In the genomic region with DNA sequence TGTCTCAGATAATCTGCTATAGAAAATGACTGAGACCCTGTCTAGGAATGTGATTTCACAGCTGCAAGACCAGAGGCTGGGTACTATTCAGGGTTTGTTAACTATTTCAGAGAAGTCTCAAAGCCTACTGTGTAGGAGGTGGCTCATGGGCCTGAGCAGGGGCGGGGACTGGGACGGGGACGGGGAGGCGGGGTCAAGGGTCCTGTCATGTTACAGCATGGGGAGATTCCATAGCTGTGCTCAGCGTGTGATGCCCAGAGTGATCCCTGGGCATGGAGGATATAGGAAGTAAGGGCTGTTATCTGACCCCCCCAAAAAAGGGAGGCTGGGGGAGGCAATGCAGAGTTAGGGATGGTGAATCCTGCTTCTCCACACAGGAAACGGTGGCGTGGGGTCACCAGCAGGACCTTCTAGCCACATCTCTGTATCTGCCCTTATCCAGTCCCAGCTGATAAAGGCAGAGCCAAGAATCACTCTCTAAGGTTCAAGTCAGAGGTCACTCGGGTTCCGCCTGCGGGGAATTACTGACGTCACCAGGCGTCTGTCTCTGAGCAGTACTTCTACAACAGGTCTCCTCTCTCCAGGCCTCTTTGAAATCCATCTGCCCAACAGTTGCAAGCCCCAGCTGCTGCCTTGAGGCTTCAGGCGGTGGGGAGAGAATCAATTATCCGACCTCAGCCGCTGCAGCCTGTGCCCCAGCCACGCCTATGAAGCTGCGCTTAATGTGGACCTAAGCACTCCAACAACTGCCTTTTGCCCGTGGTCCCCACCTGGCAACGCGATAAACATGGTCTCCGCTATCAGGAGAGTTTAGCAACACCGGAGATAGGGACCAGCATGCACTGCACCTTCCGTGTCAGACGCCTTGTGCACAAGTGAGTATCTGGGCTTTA, we compare ENCODE assay signal across 1 mouse cellular context.
TF ChIP-seq lines count a peak whose summit lies in the region.

No protein-coding gene starts in this region.

TF ChIP-seq in MEL, 35 proteins besides CTCF, POLR2A, EP300 and RAD21 (continued from another document):
- TF ChIP-seq SIN3A (IDR thresholded peaks at IDR 0.05; ENCODE audit: low read length) (peak; percentile 44; the same call in 1 of the 2 replicates), NRF1 (IDR thresholded peaks at IDR 0.05; ENCODE audit: insufficient read depth, low read depth, low read length, poor library complexity, severe bottlenecking) (0 out of 2 replicates have a peak, but pooled peaks have one; percentile 9), TCF12 (IDR thresholded peaks at IDR 0.05; ENCODE audit: low read depth, low read length) (peak; percentile 26; the same call in 1 of the 2 replicates)
